Mouse (Mus musculus) intestine, embryonic 14.5 days (tissue): ENCODE measurements around the gene Frmd6. TPM values are rescaled to one million over a fixed set of nuclear protein-coding genes. Genes with fewer than 3 reads are reported as not detected.

Source experiments
- ATAC-seq: fragments of 200-750 bp; cut with Nextera tagmentation; replicated peaks from 2 replicates; pipeline ENCODE4 v1.8.0; 2017; ENCODE audit warnings: low read depth, moderate number of reproducible peaks, moderate TSS enrichment, moderate library complexity; ENCODE audit not compliant: low FRiP score, low TSS enrichment
- DNase-seq: peaks from one replicate; pipeline ENCODE4 v3.0.0-alpha.2; 2018; ENCODE audit warnings: low spot score
- H3K27ac ChIP-seq: fragments of 300-500 bp; sonication (generic); 2 replicates; pipeline ENCODE4 v1.5.1; 2014; ENCODE audit warnings: low read depth, mild to moderate bottlenecking, control low read depth
- H3K27me3 ChIP-seq: fragments of 300-500 bp; sonication (generic); replicated peaks from 2 replicates; pipeline ENCODE4 v1.6.1; 2014; ENCODE audit warnings: low read length, control low read depth; ENCODE audit not compliant: control insufficient read depth, insufficient read depth
- H3K36me3 ChIP-seq: fragments of 300-500 bp; sonication (generic); 2 replicates; pipeline ENCODE4 v1.6.1; 2014; ENCODE audit warnings: low read length, control low read depth; ENCODE audit not compliant: control insufficient read depth, insufficient read depth
- H3K4me1 ChIP-seq: fragments of 300-500 bp; sonication (generic); replicated peaks from 2 replicates; pipeline ENCODE4 v1.6.1; 2014; ENCODE audit warnings: low read length, control low read depth, mixed read lengths; ENCODE audit not compliant: control insufficient read depth, insufficient read depth
- H3K4me2 ChIP-seq: fragments of 300-500 bp; sonication (generic); 2 replicates; pipeline ENCODE4 v1.6.1; 2014; ENCODE audit warnings: low read length
- H3K4me3 ChIP-seq: fragments of 300-500 bp; sonication (generic); 2 replicates; pipeline ENCODE4 v1.5.1; 2014; ENCODE audit warnings: low read depth, low read length, control low read depth, mixed read lengths
- H3K9ac ChIP-seq: fragments of 300-500 bp; sonication (generic); 2 replicates; pipeline ENCODE4 v1.6.1; 2014; ENCODE audit warnings: mild to moderate bottlenecking, low read length
- H3K9me3 ChIP-seq: fragments of 300-500 bp; sonication (generic); 2 replicates; pipeline ENCODE4 v1.6.1; 2016; ENCODE audit warnings: low read length, control low read depth; ENCODE audit not compliant: control insufficient read depth
- WGBS: fragments of 180-500 bp; shearing (Covaris S2); extraction: QIAGEN DNeasy Blood & Tissue Kit; methylation state at CpG from one replicate; pipeline ENCODE4 v1.1.7; 2014; 5-methylcytosine and 5-hydroxymethylcytosine counted together
- polyA plus RNA-seq: library from polyadenylated mRNA; unstranded; fragments of >200 nt; fragmentation: Nextera tagmentation; extraction: Ambion mirVana; gene quantifications from 2 replicates; pipeline ENCODE4 v1.2.1, GENCODE M21; 2014

The Frmd6 gene
- polyA plus RNA-seq, 1 experiment from 2014 or later = 17.5 TPM

DNA sequence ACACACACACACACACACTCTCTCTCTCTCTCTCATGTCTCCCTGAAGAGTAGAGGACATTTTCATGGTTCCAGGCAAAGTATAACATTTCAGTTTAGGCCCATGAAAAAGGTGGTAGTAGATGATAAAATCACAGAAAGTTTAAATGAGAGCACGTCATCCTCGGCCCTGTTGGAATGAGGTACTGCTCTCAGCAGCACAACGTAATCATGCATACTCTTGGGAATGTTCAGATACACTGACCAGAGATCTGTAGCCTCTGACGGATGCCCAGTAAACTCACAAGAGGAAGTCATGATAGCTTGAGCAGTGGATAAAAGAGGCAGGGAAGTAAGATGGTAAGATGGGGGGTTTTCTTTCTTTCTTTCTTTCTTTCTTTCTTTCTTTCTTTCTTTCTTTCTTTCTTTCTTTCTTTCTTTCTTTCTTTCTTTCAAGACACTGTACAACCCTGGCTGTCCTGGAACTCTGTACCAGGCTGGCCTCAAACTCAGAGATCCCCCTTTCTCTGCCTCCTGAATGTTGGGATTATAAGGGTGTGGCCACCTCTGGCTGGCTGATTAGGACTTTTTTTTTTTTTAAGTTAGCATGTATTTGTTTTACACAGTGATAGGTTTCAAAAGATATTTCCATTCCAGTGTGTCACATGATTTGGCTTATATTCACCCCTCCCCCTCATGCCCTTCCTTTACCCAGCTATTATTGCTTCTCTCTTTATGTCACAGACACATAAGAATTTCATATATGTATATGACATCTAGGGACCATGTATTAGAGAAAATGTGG, 7.1 kb downstream of the Frmd6 start:
- Histone ChIP-seq H3K4me3 (no peak overlapping the region), H3K9me3 (no peaks in the 10 kb centered on the region), H3K27ac (no peak overlapping the region), H3K9ac (no peak overlapping the region), H3K4me2 (no peak overlapping the region), H3K27me3 (no peaks in the 10 kb centered on the region), H3K4me1 (peaks cover 23% of the 10 kb centered on the region), H3K36me3 (no peaks in the 10 kb centered on the region)
- DNase-seq (no peak), ATAC-seq (no peak)
- 47% methylated on average over 4 of the region's 4 CpGs for WGBS

GRCm38 (mm10) chr12:70833050-70833449, 7.7 kb downstream of the Frmd6 start:
- WGBS = 98% methylated on average over 3 of the region's 3 CpGs
- no peak overlapping the region for H3K4me2 ChIP-seq
- no peaks in the 10 kb centered on the region for H3K9me3 ChIP-seq
- no peaks in the 10 kb centered on the region for H3K27me3 ChIP-seq
- no peak overlapping the region for H3K9ac ChIP-seq
- ATAC-seq (no peak), DNase-seq (no peak)
- no peaks in the 10 kb centered on the region for H3K36me3 ChIP-seq
- no peak overlapping the region for H3K4me3 ChIP-seq
- H3K27ac ChIP-seq = no peak overlapping the region
- H3K4me1 ChIP-seq = peaks cover 18% of the 10 kb centered on the region; the same call in 1 of the 2 replicates

DNA sequence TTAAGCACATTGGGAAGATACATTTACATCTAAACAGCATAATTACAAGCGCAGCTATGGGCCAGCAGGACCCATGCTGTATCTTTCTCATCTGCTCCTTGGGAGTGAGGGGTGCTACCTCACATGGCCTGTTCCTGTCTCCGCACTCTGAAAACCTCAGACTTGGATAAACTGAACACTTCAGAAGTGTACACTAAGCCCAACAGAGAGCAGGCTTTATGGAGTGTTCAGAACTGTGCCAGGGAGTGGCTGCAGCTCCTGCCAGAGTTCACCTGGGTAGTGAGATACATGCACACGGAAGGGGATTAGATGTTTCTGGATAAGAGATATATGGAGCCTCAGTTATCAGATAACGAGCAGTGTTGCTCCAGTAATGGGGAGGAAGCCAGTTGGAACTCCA, 8.7 kb downstream of the Frmd6 start:
- Histone ChIP-seq H3K27me3 (no peaks in the 10 kb centered on the region), H3K9ac (no peak overlapping the region), H3K4me1 (peaks cover 17% of the 10 kb centered on the region; the same call in 1 of the 2 replicates), H3K36me3 (no peaks in the 10 kb centered on the region), H3K4me3 (no peak overlapping the region), H3K4me2 (no peak overlapping the region), H3K27ac (no peak overlapping the region), H3K9me3 (no peaks in the 10 kb centered on the region)
- WGBS = 72% methylated on average over 4 of the region's 4 CpGs
- DNase-seq (no peak), ATAC-seq (no peak)

GRCm38 (mm10) chr12:70835004-70835403, 9.7 kb downstream of the Frmd6 start:
- Histone ChIP-seq H3K4me3 (no peak overlapping the region), H3K27me3 (no peaks in the 10 kb centered on the region), H3K4me2 (no peak overlapping the region), H3K4me1 (peaks cover 17% of the 10 kb centered on the region; the same call in 1 of the 2 replicates), H3K9ac (no peak overlapping the region), H3K9me3 (no peaks in the 10 kb centered on the region), H3K27ac (no peak overlapping the region), H3K36me3 (no peaks in the 10 kb centered on the region)
- DNase-seq (no peak), ATAC-seq (no peak)
- WGBS = 81% methylated on average over 5 of the region's 5 CpGs

DNA sequence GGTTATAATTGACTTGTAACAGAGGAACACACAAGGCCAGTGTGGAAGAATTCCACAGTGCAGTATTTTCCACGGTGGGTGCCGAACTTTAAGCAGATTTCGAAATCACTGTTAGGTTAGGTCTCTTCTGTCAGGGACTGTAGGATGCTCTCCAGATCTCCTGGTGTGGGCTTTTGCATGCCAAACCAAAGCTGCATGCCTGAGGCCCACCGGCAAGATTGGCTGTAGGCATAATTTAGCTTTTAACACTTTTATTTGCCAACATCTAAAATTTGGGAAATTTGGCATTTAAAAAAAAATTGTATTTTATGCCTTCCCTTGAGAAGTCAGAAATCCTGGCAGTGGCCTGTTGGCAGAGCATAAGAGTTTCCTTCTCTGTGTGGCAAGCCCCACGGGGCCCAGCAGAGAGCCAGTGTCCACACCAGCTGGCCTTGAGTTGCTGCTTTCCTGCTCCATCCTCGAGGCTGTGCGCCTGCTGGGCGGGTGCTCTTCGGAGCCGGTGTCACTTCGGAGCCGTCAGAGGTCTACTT, 12.5 kb downstream of the Frmd6 start:
- ATAC-seq (no peak), DNase-seq (no peak)
- Histone ChIP-seq H3K9me3 (no peaks in the 10 kb centered on the region), H3K4me1 (peaks cover 9% of the 10 kb centered on the region; the same call in 1 of the 2 replicates), H3K4me2 (no peak overlapping the region), H3K27ac (no peak overlapping the region), H3K36me3 (no peaks in the 10 kb centered on the region), H3K9ac (no peak overlapping the region), H3K27me3 (no peaks in the 10 kb centered on the region), H3K4me3 (no peak overlapping the region)
- 67% methylated on average over 12 of the region's 12 CpGs for WGBS

DNA sequence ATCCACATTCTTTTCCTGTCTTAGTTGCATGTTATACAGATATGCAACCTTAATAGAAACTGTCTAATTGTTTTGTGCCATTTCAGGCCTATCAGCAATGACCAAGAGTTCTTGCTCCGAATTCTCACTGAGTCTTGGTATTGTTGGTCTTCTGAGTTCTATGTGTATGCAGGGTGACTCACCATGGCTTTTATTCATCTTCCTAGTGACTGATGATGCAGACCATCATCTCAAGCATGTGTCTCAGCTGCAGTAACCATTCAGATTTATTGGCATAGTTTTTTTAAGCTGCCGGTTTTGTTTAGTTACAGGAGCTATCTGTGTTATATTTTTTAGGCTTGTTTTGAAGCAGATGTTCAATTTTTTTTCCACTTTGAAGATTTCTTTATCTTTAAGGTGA, 20.1 kb downstream of the Frmd6 start:
- Histone ChIP-seq H3K27me3 (no peaks in the 10 kb centered on the region), H3K27ac (no peak overlapping the region), H3K4me1 (peaks cover 18% of the 10 kb centered on the region), H3K4me3 (no peak overlapping the region), H3K4me2 (no peak overlapping the region), H3K36me3 (no peaks in the 10 kb centered on the region), H3K9me3 (no peaks in the 10 kb centered on the region), H3K9ac (no peak overlapping the region)
- ATAC-seq = no peak
- WGBS = 65% methylated on average over 2 of the region's 2 CpGs
- DNase-seq = no peak

DNA sequence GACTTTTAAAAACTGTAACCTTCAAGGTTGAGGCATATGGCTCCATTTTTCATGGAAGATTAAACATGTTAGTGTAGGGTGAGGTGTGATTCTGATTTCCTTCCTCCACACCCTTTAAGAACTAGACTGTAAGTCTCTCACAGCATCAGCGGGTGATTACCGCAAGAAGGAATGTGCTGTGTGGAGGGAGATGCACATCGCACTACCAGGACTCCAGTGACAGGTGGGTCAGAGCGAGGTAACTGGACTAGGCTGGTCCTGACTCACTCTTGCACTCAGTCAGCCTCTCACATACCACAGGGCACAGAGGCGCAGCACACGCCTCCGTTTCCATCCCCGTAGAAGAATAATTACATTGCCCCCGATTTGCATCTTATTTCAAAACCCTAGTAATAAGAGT, 23.7 kb downstream of the Frmd6 start:
- H3K27me3 ChIP-seq = no peaks in the 10 kb centered on the region
- no peaks in the 10 kb centered on the region for H3K36me3 ChIP-seq
- peaks cover 5% of the 10 kb centered on the region; the same call in 1 of the 2 replicates for H3K4me1 ChIP-seq
- no peak overlapping the region for H3K9ac ChIP-seq
- DNase-seq (no peak), ATAC-seq (no peak)
- no peaks in the 10 kb centered on the region for H3K9me3 ChIP-seq
- no peak overlapping the region for H3K4me2 ChIP-seq
- no peak overlapping the region for H3K4me3 ChIP-seq
- WGBS = 90% methylated on average over 9 of the region's 9 CpGs
- H3K27ac ChIP-seq = no peak overlapping the region

GRCm38 (mm10) chr12:70849517-70850291, 24.4 kb downstream of the Frmd6 start:
- 0 out of 2 replicates have a peak, but pooled peaks cover 5% of the 10 kb centered on the region for H3K4me1 ChIP-seq
- H3K27me3 ChIP-seq = no peaks in the 10 kb centered on the region
- H3K9ac ChIP-seq = no peak overlapping the region
- 66% methylated on average over 11 of the region's 11 CpGs for WGBS
- no peak overlapping the region for H3K4me3 ChIP-seq
- ATAC-seq = no peak
- no peak for DNase-seq
- H3K27ac ChIP-seq = no peak overlapping the region
- H3K9me3 ChIP-seq = no peaks in the 10 kb centered on the region
- H3K4me2 ChIP-seq = no peak overlapping the region
- no peaks in the 10 kb centered on the region for H3K36me3 ChIP-seq
